In the genomic region with DNA sequence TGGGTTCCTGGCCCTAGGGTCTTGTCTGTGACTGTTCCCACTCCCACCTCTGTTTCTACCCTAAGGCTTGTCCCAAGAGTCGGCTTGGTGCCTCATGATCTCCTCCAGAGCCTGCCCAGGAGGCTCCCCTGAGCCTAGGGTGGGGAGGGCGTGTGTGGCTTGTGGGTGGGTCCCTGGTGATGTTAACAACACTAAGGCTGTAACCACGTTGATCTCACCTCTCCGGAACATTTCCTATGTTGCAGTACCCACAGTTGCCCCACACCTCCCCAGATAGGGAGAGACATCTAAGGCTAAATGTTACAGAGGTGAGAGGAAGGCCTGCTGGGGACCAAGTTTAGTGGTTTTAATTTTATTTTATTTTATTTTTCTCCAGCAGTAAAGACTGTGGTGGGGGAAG, we compare ENCODE assay signal across 20 mouse cellular contexts.
"Had no signal": no experiment of that assay in that cellular context is flagged by ENCODE, and none has a peak within 500 bp of the region (broad histone marks: within the 10 kb centered on the region; RNA-seq: fewer than 3 reads in every experiment).

No protein-coding gene starts in this region.

- H3K36me3 ChIP-seq: midbrain, embryonic 12.5 days; neural tube, embryonic 12.5 days; neural tube, embryonic 15.5 days had no signal

- DNase-seq: kidney, adult 11 months; kidney, adult 8-10 months; kidney, postnatal 10 days; kidney, postnatal 36 days; layer of hippocampus, postnatal 36 days; liver, embryonic 13.5 days; lung, adult 2 months; lung, postnatal 14 days; lung, postnatal 4 days; right cerebral cortex, postnatal 25 days; spleen, adult 18-20 months; thymus, adult 2 months; thymus, postnatal 14 days; thymus, postnatal 4 days had no signal

- H3K27me3 ChIP-seq: kidney, embryonic 15.5 days; liver, embryonic 13.5 days; neural tube, embryonic 12.5 days; neural tube, embryonic 15.5 days had no signal

- H3K4me2 ChIP-seq: kidney, embryonic 15.5 days; liver, embryonic 13.5 days; midbrain, embryonic 12.5 days; neural tube, embryonic 12.5 days; neural tube, embryonic 15.5 days had no signal

- H3K27ac ChIP-seq: kidney, embryonic 15.5 days; left cerebral cortex, adult 2 months; liver, embryonic 13.5 days; midbrain, embryonic 12.5 days; neural tube, embryonic 12.5 days; neural tube, embryonic 15.5 days had no signal

- H3K9me3 ChIP-seq: kidney, embryonic 15.5 days; liver, embryonic 13.5 days; midbrain, embryonic 12.5 days; neural tube, embryonic 12.5 days; neural tube, embryonic 15.5 days had no signal

- H3K4me3 ChIP-seq: kidney, embryonic 15.5 days; left cerebral cortex, adult 2 months; liver, embryonic 13.5 days; midbrain, embryonic 12.5 days; neural tube, embryonic 12.5 days; neural tube, embryonic 15.5 days had no signal

- H3K9ac ChIP-seq: kidney, embryonic 15.5 days; liver, embryonic 13.5 days; midbrain, embryonic 12.5 days; neural tube, embryonic 12.5 days; neural tube, embryonic 15.5 days had no signal

- ATAC-seq: midbrain, embryonic 16.5 days had no signal

- H3K4me1 ChIP-seq: liver, embryonic 13.5 days had no signal
